Mouse (Mus musculus): Measurements from ENCODE around the gene 4921504E06Rik. TPM values are rescaled to one million over a fixed set of nuclear protein-coding genes. Genes with fewer than 3 reads are reported as not detected.
A peak's percentile ranks its signal among the peaks of the same experiment; 100 is the strongest.

Gene 4921504E06Rik
- polyA plus RNA-seq, 1 experiment from 2014 or later: not detected

DNA sequence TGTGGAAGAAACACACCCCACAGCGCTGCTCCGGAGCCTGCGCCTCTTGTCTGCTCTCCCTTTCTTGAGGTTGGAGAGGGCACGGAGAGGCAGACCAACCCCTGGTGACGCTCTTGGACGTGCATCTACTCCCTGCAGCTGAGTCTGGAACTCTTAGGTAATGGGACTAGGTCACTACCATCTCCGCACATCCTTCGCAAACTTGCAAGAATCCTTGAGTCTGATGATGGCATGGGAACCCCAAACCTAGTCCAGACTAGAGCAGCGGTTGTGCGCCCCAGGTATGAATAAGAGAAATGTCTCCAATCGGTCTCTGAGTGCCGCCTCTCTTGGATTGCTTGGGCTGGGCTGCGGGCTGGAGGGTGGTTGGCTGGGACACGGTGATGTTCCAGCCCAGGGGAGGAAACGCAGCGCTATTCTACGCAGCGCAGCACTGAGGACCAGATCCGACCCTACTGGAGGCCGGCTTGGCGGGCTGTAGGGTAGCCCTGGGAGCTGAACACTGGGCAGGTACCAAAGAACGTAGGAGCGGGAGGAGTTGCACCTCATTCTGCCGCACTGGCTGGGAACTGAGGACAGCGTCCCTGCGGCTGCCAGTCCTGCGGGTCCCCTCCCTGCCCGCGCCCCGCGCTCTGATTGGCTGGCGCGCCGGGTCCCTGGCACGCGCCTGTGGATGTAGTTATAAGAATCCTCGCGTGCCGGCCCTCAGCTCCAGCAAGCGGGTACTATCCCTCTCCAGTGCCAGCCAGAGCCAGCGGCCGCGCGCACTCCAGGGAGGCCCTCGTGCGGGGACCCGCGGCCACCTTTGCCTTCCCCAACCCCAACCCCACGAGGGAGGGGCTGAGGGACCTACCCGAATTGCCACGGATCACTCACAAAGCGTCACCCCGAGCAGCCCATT is 108.5 kb downstream of the 4921504E06Rik start, which contains the start of gene Ptf1a:
TSS of gene Ptf1a (plus strand) at position 733 of the 901 bp plus-strand sequence.
- Histone ChIP-seq H3K4me1 (peaks cover 22% of the 10 kb centered on the region), H3K4me3 (peak within 1 kb of the TSS; percentile 42), H3K36me3 (no peaks in the 10 kb centered on the region), H3K27me3 (replicated peaks) (peaks cover 98% of the 10 kb centered on the region), H3K27ac (replicated peaks) (no peak within 1 kb of the TSS), H3K4me2 (peak within 1 kb of the TSS; percentile 65), H3K9me3 (no peaks in the 10 kb centered on the region), H3K9ac (no peak within 1 kb of the TSS)
- no peak for ATAC-seq (ENCODE audit: extremely low read depth, insufficient number of reproducible peaks, low FRiP score, low TSS enrichment)
- under 1% methylated on average over 44 of the region's 53 CpGs for WGBS

DNA sequence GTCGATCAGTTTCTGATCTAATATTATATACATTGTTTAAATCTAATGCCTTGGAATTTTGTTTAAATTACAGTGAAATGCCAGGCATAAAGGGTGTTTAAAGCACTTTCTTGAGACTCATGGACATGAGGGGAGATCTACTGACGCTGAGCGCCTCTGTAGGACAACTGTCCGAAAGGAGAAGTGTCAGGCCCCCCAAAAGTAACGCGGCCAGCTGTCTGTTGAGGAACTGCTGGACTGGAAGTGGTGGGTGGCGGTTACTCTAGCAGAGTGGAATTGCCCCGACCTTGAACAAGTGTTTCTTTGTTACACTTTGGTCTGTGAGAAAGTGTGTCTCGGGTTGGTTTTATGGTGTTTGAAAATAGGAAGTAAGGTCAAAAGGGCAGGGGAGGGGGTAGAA is 109.4 kb downstream of the 4921504E06Rik start:
- H3K4me3 ChIP-seq: no peak overlapping the region
- H3K9me3 ChIP-seq: no peaks in the 10 kb centered on the region
- H3K9ac ChIP-seq: no peak overlapping the region
- H3K36me3 ChIP-seq: no peaks in the 10 kb centered on the region
- 5% methylated on average over 9 of the region's 9 CpGs for whole genome bisulfite sequencing
- no peak overlapping the region for H3K4me2 ChIP-seq
- peaks cover 94% of the 10 kb centered on the region for H3K27me3 ChIP-seq (replicated peaks)
- H3K4me1 ChIP-seq: peaks cover 22% of the 10 kb centered on the region
- H3K27ac ChIP-seq (replicated peaks): no peak overlapping the region
- ATAC-seq (ENCODE audit: extremely low read depth, insufficient number of reproducible peaks, low FRiP score, low TSS enrichment): no peak

DNA sequence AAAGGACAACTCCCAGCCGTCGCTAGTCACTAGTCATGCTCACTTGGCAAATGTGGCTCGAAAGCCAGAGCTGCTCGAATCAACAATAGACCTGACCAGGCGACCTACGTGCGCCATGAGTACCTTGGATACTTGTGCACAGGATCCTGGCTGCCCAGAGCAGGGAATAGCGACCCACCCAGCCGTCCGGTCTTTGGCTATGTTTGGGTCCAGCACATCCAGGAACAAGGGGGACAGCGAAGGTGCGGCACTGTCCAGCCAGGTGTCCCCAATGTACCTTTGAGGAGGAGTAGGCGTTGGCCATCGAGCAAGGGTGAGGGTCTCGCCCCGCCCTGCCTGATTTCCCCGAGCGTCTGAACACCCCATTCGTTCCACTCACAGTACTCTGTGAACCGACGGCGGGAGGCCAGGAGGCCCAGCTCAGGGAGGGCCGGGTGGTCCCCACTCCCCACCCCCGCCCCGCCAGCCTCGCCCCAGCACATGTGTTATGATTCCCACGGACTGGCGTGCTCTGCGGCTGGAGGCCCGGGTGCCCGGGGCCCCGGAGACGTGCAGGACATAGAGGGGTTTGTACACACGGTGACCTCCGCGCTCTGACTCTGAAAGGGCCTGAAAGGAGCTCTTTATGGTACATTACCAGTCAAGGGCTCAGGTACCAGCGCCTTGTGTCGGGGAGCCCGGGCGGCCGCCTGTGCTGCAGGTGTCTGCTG is 121.9 kb downstream of the 4921504E06Rik start:
- ATAC-seq (ENCODE audit: extremely low read depth, insufficient number of reproducible peaks, low FRiP score, low TSS enrichment): no peak
- Histone ChIP-seq H3K4me1 (peaks cover 18% of the 10 kb centered on the region), H3K36me3 (no peaks in the 10 kb centered on the region), H3K4me2 (peak overlapping the region; percentile 56), H3K9me3 (no peaks in the 10 kb centered on the region), H3K9ac (no peak overlapping the region), H3K27me3 (replicated peaks) (peaks cover 92% of the 10 kb centered on the region), H3K4me3 (peak overlapping the region; percentile 18), H3K27ac (replicated peaks) (no peak overlapping the region)
- 3% methylated on average over 41 of the region's 41 CpGs for WGBS

DNA sequence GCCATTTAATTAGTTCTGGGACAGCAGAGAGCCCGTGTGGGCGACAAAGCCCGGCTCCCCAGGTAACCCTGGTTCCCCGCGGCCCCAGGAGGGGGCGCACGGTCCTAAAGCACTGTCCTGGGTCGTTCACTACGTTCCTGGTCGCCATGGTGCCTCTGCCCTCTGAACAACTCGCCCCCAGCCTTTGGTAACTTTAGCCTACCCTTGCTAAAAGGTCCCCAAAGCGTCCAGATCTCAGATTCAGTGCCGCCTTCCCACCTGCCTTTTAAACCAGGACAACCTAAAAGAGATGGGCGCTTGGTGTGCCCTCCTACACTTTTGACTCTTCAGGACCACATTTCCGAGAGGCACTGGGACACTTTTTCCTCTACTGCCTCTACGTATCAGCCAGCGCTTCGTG is 122.5 kb downstream of the 4921504E06Rik start:
- H3K4me2 ChIP-seq: peak overlapping the region; percentile 56
- H3K9ac ChIP-seq: no peak overlapping the region
- no peaks in the 10 kb centered on the region for H3K9me3 ChIP-seq
- no peaks in the 10 kb centered on the region for H3K36me3 ChIP-seq
- H3K27ac ChIP-seq (replicated peaks): no peak overlapping the region
- ATAC-seq (ENCODE audit: extremely low read depth, insufficient number of reproducible peaks, low FRiP score, low TSS enrichment): no peak
- H3K4me3 ChIP-seq: peak overlapping the region; percentile 36
- peaks cover 18% of the 10 kb centered on the region for H3K4me1 ChIP-seq
- H3K27me3 ChIP-seq (replicated peaks): peaks cover 97% of the 10 kb centered on the region
- under 1% methylated on average over 18 of the region's 18 CpGs for WGBS

DNA sequence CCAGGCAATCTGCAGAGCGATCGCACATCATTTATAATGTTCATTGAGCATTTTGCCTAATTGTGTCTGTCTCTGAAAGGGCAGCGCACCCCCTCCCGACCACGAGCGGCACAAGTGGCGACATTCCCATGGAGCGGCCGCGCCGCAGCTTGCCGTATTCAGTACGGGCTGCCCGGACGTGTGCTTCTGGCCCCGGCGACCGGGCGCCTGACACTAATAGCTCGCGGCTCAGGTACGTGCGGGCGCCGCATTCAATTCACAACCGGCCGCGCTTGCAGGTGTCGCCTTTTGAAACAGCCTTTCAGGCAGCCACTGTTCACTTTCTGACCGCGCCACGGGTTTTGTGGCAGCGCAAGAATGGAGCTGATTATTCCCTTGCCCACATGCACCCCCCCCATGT is 123.0 kb downstream of the 4921504E06Rik start:
- H3K9ac ChIP-seq: no peak overlapping the region
- H3K9me3 ChIP-seq: no peaks in the 10 kb centered on the region
- peaks cover 95% of the 10 kb centered on the region for H3K27me3 ChIP-seq (replicated peaks)
- H3K4me3 ChIP-seq: peak overlapping the region; percentile 36
- H3K4me2 ChIP-seq: peak overlapping the region; percentile 56
- ATAC-seq (ENCODE audit: extremely low read depth, insufficient number of reproducible peaks, low FRiP score, low TSS enrichment): no peak
- peaks cover 18% of the 10 kb centered on the region for H3K4me1 ChIP-seq
- H3K36me3 ChIP-seq: no peaks in the 10 kb centered on the region
- WGBS: 1% methylated on average over 33 of the region's 33 CpGs
- no peak overlapping the region for H3K27ac ChIP-seq (replicated peaks)

DNA sequence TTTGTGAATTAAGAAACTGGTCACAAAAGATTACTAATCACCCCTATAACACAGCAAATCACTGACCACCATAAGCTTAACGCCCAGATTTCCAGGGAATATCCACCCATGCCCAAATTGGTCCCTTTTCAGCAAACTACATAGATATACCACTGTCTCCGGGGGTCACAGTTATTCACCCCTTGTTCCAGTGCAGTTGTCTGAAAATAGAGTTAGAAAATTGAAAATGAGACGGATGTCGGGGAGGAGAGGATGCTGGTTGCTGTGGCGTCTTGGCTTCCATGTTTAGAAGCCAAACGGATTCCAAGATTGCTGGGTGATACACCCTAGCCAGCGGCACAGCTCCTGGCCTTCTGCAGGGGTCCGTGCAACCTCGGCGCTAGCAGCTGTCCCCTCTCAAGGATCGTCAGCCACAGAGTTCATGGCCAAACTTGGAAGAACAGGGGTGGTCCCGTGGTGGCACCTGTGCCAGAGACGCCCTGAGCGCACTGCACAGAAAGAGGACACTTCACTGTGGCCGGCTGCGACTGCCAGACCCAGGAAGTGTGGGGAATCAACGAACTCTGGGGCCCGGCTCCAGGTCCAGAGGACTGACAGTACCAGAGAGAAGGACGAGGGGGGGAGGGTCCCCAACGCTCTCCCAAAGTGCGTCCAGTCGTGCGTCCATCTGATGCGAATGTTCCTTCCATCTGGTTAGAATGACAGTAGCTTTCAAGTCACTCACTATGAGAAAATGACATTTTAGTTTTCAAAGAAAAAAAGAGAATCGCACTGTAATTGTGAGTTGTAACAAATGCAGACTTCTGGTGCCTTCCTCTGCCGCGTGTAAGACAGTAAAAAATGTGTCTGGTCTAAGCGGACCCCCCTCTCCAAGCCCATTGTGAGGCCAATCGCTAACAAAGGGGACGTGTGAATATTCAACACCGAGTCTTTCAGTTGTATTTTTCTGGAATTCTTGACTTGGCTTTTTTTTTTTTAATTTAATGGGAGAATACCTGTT is 123.7 kb downstream of the 4921504E06Rik start:
- WGBS: 6% methylated on average over 31 of the region's 31 CpGs
- peaks cover 18% of the 10 kb centered on the region for H3K4me1 ChIP-seq

DNA sequence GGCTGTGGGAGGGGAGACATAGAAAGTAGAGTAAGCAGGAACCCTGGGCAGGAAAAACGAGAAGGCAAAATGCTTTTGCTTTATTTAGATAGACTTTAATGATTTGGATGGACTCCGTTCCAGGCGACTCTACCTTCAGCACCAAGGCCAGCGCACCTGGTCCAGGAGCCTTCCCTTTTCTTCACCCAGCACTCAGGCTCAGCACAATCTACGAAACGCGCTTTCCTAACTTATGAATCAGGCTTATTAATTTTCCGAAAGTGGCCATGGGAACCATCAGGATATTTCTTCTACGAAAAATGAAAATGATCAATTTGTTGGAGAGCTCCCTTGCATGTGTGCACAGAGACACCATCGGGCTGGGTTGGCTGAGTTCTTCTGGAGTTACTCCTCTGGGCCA is 124.7 kb downstream of the 4921504E06Rik start:
- Histone ChIP-seq H3K4me2 (no peak overlapping the region), H3K4me1 (peaks cover 18% of the 10 kb centered on the region), H3K27ac (replicated peaks) (no peak overlapping the region), H3K4me3 (no peak overlapping the region), H3K36me3 (no peaks in the 10 kb centered on the region), H3K9me3 (no peaks in the 10 kb centered on the region), H3K27me3 (replicated peaks) (peaks cover 95% of the 10 kb centered on the region), H3K9ac (no peak overlapping the region)
- WGBS: 6% methylated on average over 10 of the region's 10 CpGs
- no peak for ATAC-seq (ENCODE audit: extremely low read depth, insufficient number of reproducible peaks, low FRiP score, low TSS enrichment)

More for the DNA sequence above, 123.7 kb downstream of the 4921504E06Rik start:
- Histone ChIP-seq H3K9me3 (no peaks in the 10 kb centered on the region), H3K4me3 (peak overlapping the region; percentile 36; the same call in 1 of the 2 replicates), H3K4me2 (no peak overlapping the region), H3K27ac (replicated peaks) (no peak overlapping the region), H3K36me3 (no peaks in the 10 kb centered on the region), H3K27me3 (replicated peaks) (peaks cover 95% of the 10 kb centered on the region), H3K9ac (no peak overlapping the region)
- ATAC-seq (ENCODE audit: extremely low read depth, insufficient number of reproducible peaks, low FRiP score, low TSS enrichment): no peak

DNA sequence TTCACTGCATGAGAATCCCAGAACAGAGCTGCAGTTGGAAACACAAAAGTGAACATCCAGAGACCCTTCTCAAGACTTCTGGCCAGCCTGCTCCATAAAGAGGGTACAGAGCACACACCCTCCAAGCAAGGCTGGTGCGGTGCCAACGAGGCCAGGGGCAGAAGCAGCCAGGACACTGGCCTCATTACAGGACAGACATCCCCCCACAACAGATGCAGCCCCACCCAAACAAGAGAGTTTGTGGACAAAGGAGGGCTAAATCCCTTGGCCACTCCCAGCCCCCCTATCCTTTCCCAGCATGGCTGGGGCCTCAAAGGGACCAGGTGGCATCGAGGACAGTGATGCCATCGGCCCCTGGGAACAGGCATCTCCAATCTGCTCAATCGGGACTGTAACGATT is 130.6 kb downstream of the 4921504E06Rik start:
- no peak overlapping the region for H3K4me3 ChIP-seq
- H3K36me3 ChIP-seq: no peaks in the 10 kb centered on the region
- H3K4me2 ChIP-seq: no peak overlapping the region
- no peaks in the 10 kb centered on the region for H3K4me1 ChIP-seq
- H3K9me3 ChIP-seq: no peaks in the 10 kb centered on the region
- no peak for ATAC-seq (ENCODE audit: extremely low read depth, insufficient number of reproducible peaks, low FRiP score, low TSS enrichment)
- H3K9ac ChIP-seq: no peak overlapping the region
- no peak overlapping the region for H3K27ac ChIP-seq (replicated peaks)
- H3K27me3 ChIP-seq (replicated peaks): peaks cover 81% of the 10 kb centered on the region
- WGBS: 77% methylated on average over 6 of the region's 6 CpGs

DNA sequence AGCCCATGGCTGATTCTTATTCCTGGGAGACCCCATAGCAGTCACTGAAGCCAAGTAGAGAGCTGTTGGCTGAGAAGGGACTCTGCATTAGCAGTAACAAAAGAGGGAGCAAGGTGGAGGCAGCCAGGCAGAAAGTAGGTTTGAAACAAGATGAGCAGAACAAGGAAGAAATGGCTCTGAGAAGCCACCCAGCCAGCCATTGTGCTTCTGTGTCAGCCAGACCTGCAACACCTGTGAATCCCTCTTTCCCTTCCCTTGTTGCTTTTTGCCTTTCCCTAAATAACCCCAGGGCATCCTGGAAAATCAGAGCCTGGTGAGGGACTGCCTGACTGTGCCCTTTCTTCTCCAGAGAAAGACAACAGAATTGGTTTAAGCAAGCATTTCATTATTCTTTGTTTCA is 131.5 kb downstream of the 4921504E06Rik start:
- Histone ChIP-seq H3K4me2 (no peak overlapping the region), H3K27me3 (replicated peaks) (peaks cover 75% of the 10 kb centered on the region)
- no peak for ATAC-seq (ENCODE audit: extremely low read depth, insufficient number of reproducible peaks, low FRiP score, low TSS enrichment)

DNA sequence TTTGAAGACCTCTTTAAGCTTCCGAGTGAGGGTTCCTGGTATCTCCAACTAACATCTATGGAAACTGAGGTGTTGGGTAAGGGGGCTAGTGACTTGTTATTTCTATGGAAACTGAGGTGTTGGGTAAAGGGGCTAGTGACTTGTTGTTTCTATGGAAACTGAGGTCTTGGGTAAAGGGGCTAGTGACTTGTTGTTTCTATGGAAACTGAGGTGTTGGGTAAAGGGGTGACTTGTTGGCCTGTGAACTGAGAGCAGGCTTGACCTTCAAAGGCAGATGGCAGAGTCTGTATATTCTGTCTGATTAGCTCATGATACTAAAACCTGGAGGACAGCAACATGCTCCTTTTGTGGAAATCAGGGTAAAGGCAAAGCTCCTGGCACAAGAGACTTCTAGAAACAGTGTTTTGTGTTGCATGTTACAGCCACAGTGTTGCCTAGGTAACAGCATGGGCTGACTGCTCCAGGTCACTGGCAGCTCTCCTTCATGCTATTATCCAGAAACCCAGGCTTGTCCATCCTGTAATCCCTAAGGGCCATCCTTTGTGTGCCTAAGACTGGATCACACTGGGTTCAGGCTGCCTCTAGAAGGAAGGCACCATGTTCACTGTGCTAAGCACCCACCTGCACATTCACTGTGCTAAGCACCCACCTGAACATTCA is 133.9 kb downstream of the 4921504E06Rik start:
- Histone ChIP-seq H3K4me3 (no peak overlapping the region), H3K9me3 (no peaks in the 10 kb centered on the region), H3K9ac (no peak overlapping the region), H3K4me2 (no peak overlapping the region), H3K36me3 (no peaks in the 10 kb centered on the region), H3K27ac (replicated peaks) (no peak overlapping the region), H3K4me1 (peaks cover 1% of the 10 kb centered on the region; the same call in 1 of the 2 replicates), H3K27me3 (replicated peaks) (peaks cover 67% of the 10 kb centered on the region)
- 46% methylated on average over 1 of the region's 1 CpGs for WGBS
- ATAC-seq (ENCODE audit: extremely low read depth, insufficient number of reproducible peaks, low FRiP score, low TSS enrichment): no peak

More for the DNA sequence above, 131.5 kb downstream of the 4921504E06Rik start:
- Histone ChIP-seq H3K9ac (no peak overlapping the region), H3K4me3 (no peak overlapping the region), H3K9me3 (no peaks in the 10 kb centered on the region), H3K27ac (replicated peaks) (no peak overlapping the region), H3K36me3 (no peaks in the 10 kb centered on the region), H3K4me1 (no peaks in the 10 kb centered on the region)
